Comparison of ENCODE assay signal across 10 mouse cellular contexts in genomic region chr6:114448888-114449287, GRCm38 (mm10). TPM values are rescaled to one million over a fixed set of nuclear protein-coding genes. Genes with fewer than 3 reads are reported as not detected.
A peak's percentile ranks its signal among the peaks of the same experiment; 100 is the strongest.
DNase-seq lines count a peak whose midpoint lies in the region; ATAC-seq lines count a peak whose summit lies in the region.
"Had no signal": no experiment of that assay in that cellular context is flagged by ENCODE, and none has a peak within 500 bp of the region (broad histone marks: within the 10 kb centered on the region; RNA-seq: fewer than 3 reads in every experiment).

No protein-coding gene starts in this region.

- ATAC-seq in cerebellum, adult (ENCODE audit: insufficient number of reproducible peaks, low FRiP score, low TSS enrichment): no peak

- intact Hi-C loops in heart, postnatal 36 days (cut with DNase I): no loop called here
- intact Hi-C loops in left cerebral cortex, postnatal 25 days (cut with DNase I): loop anchor here (1.0 to 5.0 kb wide), 3 partner anchors 24 to 82 kb away; partner anchors contain the start of gene Hrh1

- H3K36me3 ChIP-seq in embryonic facial prominence, embryonic 10.5 days (replicated peaks): no peaks in the 10 kb centered on the region

- peaks cover 9% of the 10 kb centered on the region; the same call in 1 of the 2 replicates for H3K27me3 ChIP-seq in embryonic facial prominence, embryonic 10.5 days (replicated peaks; ENCODE audit: low read depth, poor library complexity, severe bottlenecking)

- no peaks in the 10 kb centered on the region for H3K9me3 ChIP-seq in embryonic facial prominence, embryonic 10.5 days

- H3K4me1 ChIP-seq in embryonic facial prominence, embryonic 10.5 days: peaks cover 7% of the 10 kb centered on the region

- H3K4me3 ChIP-seq in embryonic facial prominence, embryonic 10.5 days: no peak overlapping the region

- peak; percentile 57 to 61 for DNase-seq in heart, adult 18-20 months
- no peak for DNase-seq in heart, postnatal 36 days
- DNase-seq in adipocyte (ENCODE audit: low spot score): peak; percentile 35
- peak; percentile 24 for DNase-seq in heart, postnatal 4 days
- DNase-seq in left cerebral cortex, postnatal 25 days (ENCODE audit: low spot score in 2 of 2): peak; percentile 76 to 97
- no peak for DNase-seq in embryonic facial prominence, embryonic 10.5 days (ENCODE audit: low spot score)
- DNase-seq in urinary bladder, postnatal 10 days (ENCODE audit: low spot score): no peak
- DNase-seq: cerebellum, adult 8-10 months had no signal

- 82% methylated on average over 9 of the region's 9 CpGs for WGBS in embryonic facial prominence, embryonic 10.5 days

- no peak overlapping the region for H3K27ac ChIP-seq in embryonic facial prominence, embryonic 10.5 days (replicated peaks)
- H3K27ac ChIP-seq: liver, embryonic 14.5 days had no signal

RNA-seq across cellular contexts. Expression of gene Hrh1, which starts 51.2 kb away (rescaled TPM):
- under 1 TPM; 0.49 to 0.67 TPM for total RNA-seq in heart, adult 18-20 months (2021)
- under 1 TPM; 0.19 to 0.81 TPM for total RNA-seq in heart, postnatal 36 days (2021)
- total RNA-seq in heart, postnatal 4 days (2021): under 1 TPM; 0.14 TPM
- 10 to 100 TPM; 21.4 to 27.1 TPM for total RNA-seq in left cerebral cortex, postnatal 25 days (2021)
- polyA plus RNA-seq in embryonic facial prominence, embryonic 10.5 days (2016; fragmentation: Nextera tagmentation; extraction: Ambion mirVana): 0.15 and 0.30 TPM in 2 replicates

Comparison
In these comparisons a context has a peak if more than half of its experiments do, and no peak if none do; other contexts are left out.
1. DNase-seq: peak in heart, adult 18-20 months (2 of 2), adipocyte (single experiment), heart, postnatal 4 days (single experiment) and left cerebral cortex, postnatal 25 days (2 of 2); none in heart, postnatal 36 days (0 of 2), embryonic facial prominence, embryonic 10.5 days (single experiment) and urinary bladder, postnatal 10 days (single experiment).
2. RNA of gene Hrh1, which starts 51.2 kb away (total RNA-seq): 21.4 to 27.1 TPM in left cerebral cortex, postnatal 25 days; 0.19 to 0.81 TPM in heart, postnatal 36 days, 0.49 to 0.67 TPM in heart, adult 18-20 months and 0.14 TPM in heart, postnatal 4 days; every median in the first group is over 10 times any median in the second.